Mouse (Mus musculus): Measurements from ENCODE around the gene Sirt3.
"Not testable (repeated sequence)": the region's sequence is repeated elsewhere in the genome, so short reads cannot be mapped to it uniquely, and the experiment has no call there.

Gene Sirt3

DNA sequence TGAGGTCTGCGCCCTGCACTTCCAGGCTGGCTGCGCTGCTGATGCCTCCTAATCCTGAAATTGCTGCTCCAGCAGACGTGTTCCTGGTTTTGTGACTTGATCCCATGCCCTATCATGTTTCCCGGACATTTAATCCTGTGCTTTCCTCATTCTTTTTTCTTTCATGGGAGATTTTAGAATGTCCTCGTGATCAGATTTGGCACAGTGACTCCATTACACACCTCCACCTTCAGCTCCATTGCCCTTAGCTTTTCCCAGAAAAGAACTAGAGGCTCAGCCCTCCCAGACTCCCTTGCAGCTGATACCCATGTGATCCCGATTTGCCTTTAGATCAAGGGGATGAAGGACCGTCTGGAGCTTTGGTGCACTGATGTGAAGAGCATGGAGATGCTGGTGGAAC lies 15.8 kb upstream of the Sirt3 start:
- no peak for DNase-seq (ENCODE audit: low spot score in 2 of 2)

DNA sequence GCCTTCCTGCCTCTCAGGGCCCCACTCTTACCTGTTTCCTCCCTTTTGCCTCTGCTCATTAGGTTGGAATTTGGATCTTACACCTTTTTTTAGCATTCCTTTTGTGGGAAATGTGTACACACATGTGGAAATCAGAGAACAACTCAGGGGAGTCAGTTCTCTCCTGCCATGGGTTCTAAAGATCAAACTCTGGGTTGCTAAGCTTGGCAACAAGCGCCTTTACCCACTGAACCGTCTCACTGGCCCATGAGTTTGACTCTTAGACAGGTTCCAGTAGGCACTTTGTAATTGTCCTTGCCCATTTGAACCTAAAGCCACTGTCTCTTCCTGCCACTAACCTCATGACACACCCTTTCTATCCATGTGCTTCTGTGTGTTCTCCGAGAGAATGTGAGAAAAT lies 12.5 kb upstream of the Sirt3 start:
- DNase-seq (ENCODE audit: low spot score in 2 of 2) = no peak

DNA sequence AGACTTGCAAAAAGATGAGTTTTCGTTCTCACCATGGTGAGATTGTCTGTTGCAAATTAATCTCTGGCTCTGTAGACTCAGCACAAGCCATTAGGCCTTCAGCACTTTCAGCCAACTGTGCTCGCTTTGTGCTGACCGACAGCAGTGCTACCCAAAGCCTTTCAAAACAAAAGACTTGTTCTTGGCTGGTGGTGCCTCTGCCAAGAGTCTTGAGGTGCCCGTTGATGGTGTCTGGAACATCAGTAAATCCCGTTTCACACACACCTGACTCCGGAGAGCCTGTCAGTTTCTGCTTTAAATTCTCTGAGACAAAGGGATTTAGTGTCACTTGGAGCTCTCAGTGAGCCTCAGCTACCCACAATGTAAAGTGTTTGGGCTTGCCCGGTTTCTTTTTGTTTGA lies 11.9 kb upstream of the Sirt3 start:
- no peak for DNase-seq (ENCODE audit: low spot score in 2 of 2)

- not testable (repeated sequence) for DNase-seq (ENCODE audit: low spot score in 2 of 2)
Observed at GRCm38 (mm10) chr7:140890636-140891035, 8.5 kb upstream of the Sirt3 start.

GRCm38 (mm10) chr7:140882469-140882803 lies 327 bp upstream of the Sirt3 start:
- DNase-seq (ENCODE audit: low spot score in 2 of 2) = no peak

DNA sequence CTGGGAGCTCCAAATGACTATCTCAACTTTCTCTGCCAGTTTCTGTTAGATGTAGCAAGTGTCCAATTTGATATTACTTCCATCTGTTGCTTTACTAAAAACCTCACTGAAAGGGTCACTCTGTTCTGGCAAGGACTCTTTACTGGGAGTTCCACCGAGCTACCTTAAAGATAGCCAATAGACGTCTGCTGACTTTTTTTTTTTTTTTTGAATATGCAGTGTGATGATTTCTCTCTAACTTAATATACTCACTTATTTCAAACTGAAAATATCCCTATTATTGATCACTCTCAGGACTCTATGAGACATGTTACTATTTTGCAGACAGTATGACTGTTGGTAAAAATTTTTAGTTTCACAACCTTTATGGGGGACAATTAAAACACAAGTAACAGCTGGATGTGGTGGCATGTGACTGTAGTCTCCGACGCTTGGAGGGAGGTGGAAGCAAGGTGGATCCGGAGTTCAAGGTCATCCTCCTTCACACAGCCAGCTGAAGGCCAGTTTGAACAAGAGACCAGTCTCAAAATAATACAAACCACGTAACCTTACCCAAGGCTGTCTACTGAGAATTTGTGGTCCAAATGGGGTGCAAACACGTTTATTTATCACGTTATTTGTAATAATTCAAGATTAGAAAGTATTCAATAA lies 1.1 kb downstream of the Sirt3 start:
- no peak for DNase-seq (ENCODE audit: low spot score in 2 of 2)

- no peak for DNase-seq (ENCODE audit: low spot score in 2 of 2)
Observed at GRCm38 (mm10) chr7:140880419-140880818, 1.7 kb downstream of the Sirt3 start.

DNA sequence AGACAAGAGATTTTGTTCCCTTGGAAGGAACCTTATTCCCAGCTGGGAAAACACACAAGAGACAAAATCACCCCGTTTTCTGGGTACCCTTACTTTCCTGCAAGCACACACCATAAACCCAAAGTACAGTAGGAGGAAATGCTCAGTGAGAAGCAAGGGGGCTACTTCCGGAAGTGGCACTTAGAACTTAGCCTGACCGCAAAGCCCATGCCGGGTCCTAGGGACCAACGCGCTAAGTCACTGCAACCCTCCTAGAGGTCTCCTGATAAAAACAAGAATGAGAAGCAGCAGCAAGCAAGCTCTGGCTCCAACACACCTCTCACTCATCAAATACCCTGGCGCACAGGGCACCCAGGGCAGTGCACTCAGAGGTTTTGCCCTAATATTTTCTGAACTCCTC lies 2.8 kb downstream of the Sirt3 start:
- DNase-seq (ENCODE audit: low spot score in 2 of 2) = peak; percentile 13 to 46

DNA sequence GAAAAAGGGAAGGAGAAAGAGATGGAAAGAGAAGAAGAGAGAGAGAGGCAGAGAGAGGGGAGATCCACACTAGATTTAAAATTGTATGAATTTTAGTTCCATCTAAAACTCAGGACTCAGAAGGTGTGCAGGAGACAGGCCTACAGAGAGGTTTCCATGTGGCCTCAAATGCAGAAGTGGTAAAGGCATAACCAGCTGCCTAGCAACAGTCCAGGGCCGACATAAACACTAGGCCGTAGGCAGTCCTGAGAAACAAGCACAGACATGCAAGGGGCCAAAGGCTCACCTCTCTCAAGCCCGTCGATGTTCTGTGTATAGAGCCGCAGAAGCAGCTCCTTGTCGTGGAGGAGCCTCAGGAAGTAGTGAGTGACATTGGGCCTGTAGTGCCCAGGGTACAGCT lies 4.7 kb downstream of the Sirt3 start:
- peak in 1 of 2 experiments; percentile 13 for DNase-seq (ENCODE audit: low spot score in 2 of 2)

GRCm38 (mm10) chr7:140874224-140874623 lies 7.9 kb downstream of the Sirt3 start:
- no peak for DNase-seq (ENCODE audit: low spot score in 2 of 2)

DNA sequence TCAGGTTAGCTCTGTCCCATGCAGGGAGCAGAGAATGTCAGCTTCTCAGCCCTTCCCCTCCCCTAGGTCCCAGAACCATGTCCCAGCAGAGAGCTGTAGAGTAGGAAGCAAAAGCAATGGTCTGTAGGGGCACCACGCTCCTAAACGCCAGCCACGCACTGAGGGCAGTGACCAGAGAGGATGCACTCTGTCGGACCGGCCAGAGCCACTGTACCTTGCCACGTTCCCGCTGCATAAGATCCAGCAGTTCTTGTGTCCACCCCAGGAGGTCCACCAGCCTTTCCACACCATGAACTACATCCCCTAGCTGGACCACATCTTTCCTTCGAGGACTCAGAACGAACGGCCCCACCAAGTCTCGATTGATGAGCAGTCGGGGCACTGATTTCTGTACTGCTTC lies 17.3 kb downstream of the Sirt3 start:
- DNase-seq (ENCODE audit: low spot score in 2 of 2) = no peak

- DNase-seq (ENCODE audit: low spot score in 2 of 2) = no peak
Observed at GRCm38 (mm10) chr7:140860728-140861127, 21.4 kb downstream of the Sirt3 start.

DNA sequence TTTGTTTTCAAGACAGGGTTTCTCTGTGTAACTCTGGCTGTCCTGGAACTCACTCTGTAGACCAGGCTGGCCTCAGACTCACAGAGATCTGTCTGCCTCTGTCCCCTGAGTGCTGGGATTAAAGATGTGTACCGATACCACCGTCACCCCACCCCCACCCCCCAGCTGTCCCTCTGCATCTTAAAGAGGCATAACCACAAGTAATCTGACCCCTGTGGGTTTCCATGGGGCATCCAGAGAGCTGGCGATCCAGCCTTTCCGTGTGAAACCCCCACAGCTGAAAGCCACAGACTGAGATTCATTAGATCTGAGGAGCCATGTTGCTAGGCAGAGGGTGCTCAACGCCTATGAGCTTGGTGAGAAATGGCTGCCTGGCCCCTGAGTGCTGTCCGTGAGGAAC lies 22.1 kb downstream of the Sirt3 start:
- DNase-seq (ENCODE audit: low spot score in 2 of 2) = no peak

DNA sequence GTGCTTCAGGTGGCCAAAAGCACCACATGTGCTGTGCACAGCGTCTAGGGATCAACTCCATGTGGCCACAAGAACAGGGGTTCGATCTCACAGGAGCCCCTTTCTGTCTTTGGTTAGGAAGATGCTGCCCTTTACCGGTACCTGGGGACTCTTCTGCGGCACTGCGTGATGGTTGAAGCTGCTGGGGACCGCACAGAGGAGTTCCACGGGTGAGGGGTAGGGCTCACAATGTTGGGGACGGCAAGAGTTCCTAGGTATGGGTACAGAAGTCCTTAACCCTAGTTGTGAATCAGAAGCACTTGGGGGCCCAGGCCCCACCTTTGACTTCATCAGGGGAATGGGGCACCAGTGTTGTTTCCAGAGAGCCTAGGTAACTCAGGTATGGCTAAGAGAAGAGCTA lies 23.4 kb downstream of the Sirt3 start:
- DNase-seq (ENCODE audit: low spot score in 2 of 2) = no peak

DNA sequence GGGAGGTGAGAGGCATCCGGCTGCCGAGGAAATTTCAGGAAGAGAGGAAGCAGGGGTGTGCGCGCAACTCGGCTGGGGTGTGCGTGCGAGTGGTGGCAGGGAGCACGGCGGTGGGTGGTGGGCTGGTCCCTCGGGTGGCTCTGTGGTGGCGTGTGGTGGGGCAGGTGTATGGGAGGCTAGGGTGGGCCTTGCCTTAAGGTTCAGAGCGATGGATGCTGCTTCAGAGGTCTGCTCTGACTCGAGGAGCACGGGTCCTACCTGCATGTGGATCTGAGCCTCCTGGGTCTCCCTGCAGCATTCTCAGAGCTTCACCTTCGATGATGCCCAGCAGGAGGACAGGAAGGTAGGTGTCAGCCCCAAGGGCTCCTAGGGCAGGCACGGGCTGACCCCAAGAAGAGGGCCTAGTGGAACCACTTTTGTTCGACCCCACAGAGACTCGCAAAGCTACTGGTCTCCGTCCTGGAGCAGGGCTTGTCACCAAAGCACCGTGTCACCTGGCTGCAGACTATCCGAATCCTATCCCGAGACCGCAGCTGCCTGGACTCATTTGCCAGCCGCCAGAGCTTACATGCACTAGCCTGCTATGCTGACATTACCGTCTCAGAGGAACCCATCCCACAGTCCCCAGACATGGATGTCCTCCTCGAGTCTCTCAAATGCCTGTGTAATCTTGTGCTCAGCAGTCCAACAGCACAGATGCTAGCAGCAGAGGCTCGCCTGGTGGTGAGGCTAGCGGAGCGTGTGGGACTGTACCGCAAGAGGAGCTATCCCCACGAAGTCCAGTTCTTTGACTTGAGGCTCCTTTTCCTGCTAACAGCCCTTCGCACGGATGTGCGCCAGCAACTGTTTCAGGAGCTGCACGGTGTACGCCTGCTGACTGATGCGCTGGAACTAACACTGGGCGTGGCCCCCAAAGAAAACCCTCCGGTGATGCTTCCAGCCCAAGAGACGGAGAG lies 24.3 kb downstream of the Sirt3 start, which contains the start of gene Bet1l:
Bet1l (minus strand) TSS at position 28 of the 956 bp plus-strand sequence.
- no peak for DNase-seq (ENCODE audit: low spot score in 2 of 2)

DNA sequence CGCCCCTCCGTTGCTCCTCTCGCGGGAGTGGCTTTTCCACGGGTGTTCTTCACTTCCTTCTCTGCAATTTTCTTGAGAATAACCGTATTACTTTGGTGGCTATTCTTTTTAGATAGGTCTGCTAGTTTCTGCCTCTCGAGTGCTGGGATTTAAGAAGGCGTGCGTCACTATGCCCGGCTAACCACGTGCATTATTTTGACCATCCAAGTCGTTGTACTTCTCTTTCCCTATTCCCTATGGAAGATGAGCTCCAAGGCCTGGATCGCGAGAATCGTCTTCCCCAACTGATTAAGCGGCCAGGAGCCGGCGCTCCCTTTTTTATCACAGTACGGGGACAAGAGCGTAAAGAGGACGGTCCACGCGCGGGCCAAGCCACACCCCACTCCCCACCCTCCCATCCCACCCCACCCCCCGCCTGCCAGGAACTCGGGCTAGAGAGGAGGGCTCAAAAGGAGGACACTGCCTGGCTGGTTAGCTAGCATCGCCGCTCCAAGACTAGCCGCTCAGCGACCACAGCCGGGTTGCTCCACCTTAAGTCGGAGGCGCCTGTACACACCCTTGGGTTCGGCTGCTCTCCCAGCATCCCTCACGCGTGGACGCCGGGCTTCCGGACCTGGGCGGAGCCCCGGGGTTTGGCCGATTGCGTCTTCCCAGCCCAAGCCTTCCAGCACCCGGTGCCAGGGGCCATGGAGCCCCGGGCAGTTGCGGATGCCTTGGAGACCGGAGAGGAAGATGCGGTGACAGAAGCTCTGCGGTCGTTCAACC lies 25.1 kb downstream of the Sirt3 start, which contains the start of gene Ric8a:
Ric8a (plus strand) TSS at position 173 of the 765 bp plus-strand sequence.
- DNase-seq (ENCODE audit: low spot score in 2 of 2) = peak; percentile 81

DNA sequence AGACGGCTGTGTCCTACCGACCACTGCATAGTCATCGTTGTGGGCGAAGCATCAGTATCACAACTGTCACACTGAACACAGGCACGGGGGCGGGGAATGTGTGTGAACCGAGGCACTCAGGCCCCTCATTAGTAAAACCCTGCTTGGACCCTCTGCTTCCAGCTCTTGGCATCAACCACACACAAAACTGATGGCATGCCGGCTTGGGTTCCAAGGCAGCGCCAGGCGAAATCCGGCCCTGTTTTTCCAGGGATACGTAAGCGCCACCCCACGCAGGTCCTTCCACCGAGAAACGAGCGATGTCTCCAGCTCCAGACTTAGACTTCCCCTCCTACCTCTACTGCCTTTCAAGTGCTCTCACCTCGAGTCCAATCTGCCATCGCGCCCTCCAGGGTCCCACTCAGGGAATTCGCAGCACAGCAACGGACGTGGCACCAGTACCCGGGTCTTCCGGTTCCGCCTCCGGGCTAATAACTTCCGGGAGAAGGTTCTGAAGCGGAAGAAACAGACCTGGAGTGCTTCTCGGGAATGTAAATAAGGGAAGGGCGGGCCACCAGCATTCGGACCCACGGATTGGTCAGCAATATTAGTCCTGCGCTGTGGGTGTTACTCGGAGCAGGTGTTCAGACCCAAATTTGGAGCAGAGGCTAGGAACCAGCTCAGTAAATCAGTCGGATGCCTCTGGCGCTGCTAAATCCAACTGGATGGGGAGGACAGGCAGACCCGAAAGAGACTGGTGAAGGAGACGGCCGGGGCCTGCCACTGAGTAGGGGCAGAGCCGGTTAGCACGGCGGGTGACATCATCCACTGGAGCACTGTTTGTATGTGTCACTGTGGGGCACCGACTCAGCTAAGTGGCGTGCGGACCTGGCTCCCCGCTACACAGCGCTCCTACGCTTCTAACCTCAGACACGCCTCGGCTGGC lies 26.0 kb downstream of the Sirt3 start, which contains the start of gene Gm45785:
Gm45785 (minus strand) TSS at position 472 of the 925 bp plus-strand sequence.
- peak; percentile 74 to 75 for DNase-seq (ENCODE audit: low spot score in 2 of 2)

DNA sequence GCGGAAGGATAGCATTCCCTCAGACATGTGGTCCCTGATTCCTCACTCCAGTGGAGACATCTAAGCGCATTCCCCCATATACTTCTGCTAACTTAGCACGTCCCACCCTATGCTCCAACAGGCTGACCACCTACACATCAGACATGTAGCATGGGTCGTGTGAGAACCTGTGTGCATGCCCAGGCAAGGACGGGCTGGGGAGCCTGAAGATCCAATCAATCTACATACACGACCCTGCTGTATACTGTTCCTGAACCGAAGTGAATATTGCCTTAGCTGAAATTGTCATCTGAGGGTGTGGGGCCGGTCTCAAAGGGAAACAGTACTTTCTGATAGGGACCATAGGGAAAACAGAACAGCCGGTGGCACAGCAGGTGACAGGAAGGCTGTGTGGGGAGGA lies 26.9 kb downstream of the Sirt3 start:
- no peak for DNase-seq (ENCODE audit: low spot score in 2 of 2)

- DNase-seq (ENCODE audit: low spot score in 2 of 2) = no peak
Observed at GRCm38 (mm10) chr7:140854483-140854882, 27.6 kb downstream of the Sirt3 start.

- no peak for DNase-seq (ENCODE audit: low spot score in 2 of 2)
Observed at GRCm38 (mm10) chr7:140853386-140853785, 28.7 kb downstream of the Sirt3 start.

- DNase-seq (ENCODE audit: low spot score in 2 of 2) = no peak
Observed at GRCm38 (mm10) chr7:140851916-140852315, 30.2 kb downstream of the Sirt3 start.

Measured in natural killer cell, adult 2 months (primary cell).